Mouse (Mus musculus) embryonic facial prominence, embryonic 15.5 days (tissue): ENCODE measurements around the gene Gfpt2. TPM values are rescaled to one million over a fixed set of nuclear protein-coding genes. Genes with fewer than 3 reads are reported as not detected.
A peak's percentile ranks its signal among the peaks of the same experiment; 100 is the strongest.

Experiments
- ATAC-seq: fragments of 200-750 bp; cut with Nextera tagmentation; 2 replicates; pipeline ENCODE4 v1.8.0; 2017; ENCODE audit warnings: low read depth, moderate TSS enrichment; ENCODE audit not compliant: insufficient number of reproducible peaks, low FRiP score, low TSS enrichment
- H3K27ac ChIP-seq: fragments of 300-500 bp; sonication (generic); replicated peaks from 2 replicates; pipeline ENCODE4 v1.5.1; 2015; ENCODE audit warnings: mild to moderate bottlenecking, inconsistent platforms
- H3K27me3 ChIP-seq: fragments of 300-500 bp; sonication (generic); 2 replicates; pipeline ENCODE4 v1.6.1; 2015; ENCODE audit warnings: inconsistent platforms
- H3K36me3 ChIP-seq: fragments of 300-500 bp; sonication (generic); 2 replicates; pipeline ENCODE4 v1.6.1; 2015; ENCODE audit warnings: mild to moderate bottlenecking, inconsistent platforms
- H3K4me1 ChIP-seq: fragments of 300-500 bp; sonication (generic); 2 replicates; pipeline ENCODE4 v1.6.1; 2015; ENCODE audit warnings: inconsistent platforms
- H3K4me2 ChIP-seq: fragments of 300-500 bp; sonication (generic); replicated peaks from 2 replicates; pipeline ENCODE4 v1.6.1; 2015; ENCODE audit warnings: mild to moderate bottlenecking, inconsistent platforms
- H3K4me3 ChIP-seq: fragments of 300-500 bp; sonication (generic); replicated peaks from 2 replicates; pipeline ENCODE4 v1.5.1; 2015; ENCODE audit warnings: mild to moderate bottlenecking, inconsistent platforms
- H3K9ac ChIP-seq: fragments of 300-500 bp; sonication (generic); 2 replicates; pipeline ENCODE4 v1.6.1; 2015; ENCODE audit warnings: inconsistent platforms
- H3K9me3 ChIP-seq: fragments of 300-500 bp; sonication (generic); replicated peaks from 2 replicates; pipeline ENCODE4 v1.6.1; 2016; ENCODE audit warnings: inconsistent platforms
- WGBS: fragments of 180-500 bp; shearing (Covaris S2); methylation state at CpG from one replicate; pipeline ENCODE4 v1.1.7; 2015; 5-methylcytosine and 5-hydroxymethylcytosine counted together
- microRNA-seq: library from miRNA; unstranded; fragments of <30 nt; microRNA quantifications from one replicate; pipeline ENCODE4, GENCODE M21; 2016; ENCODE audit warnings: borderline number of aligned reads
- polyA plus RNA-seq: library from polyadenylated mRNA; unstranded; fragments of >200 nt; fragmentation: Nextera tagmentation; extraction: Ambion mirVana; gene quantifications from 2 replicates; pipeline ENCODE4 v1.2.1, GENCODE M21; 2015

The Gfpt2 gene
- polyA plus RNA-seq, 1 experiment from 2014 or later: 23.9 TPM

- peaks cover 16% of the 10 kb centered on the region for H3K36me3 ChIP-seq
- no peak overlapping the region for H3K9ac ChIP-seq
- H3K4me3 ChIP-seq: no peak overlapping the region
- no peaks in the 10 kb centered on the region for H3K9me3 ChIP-seq
- no peaks in the 10 kb centered on the region for H3K4me1 ChIP-seq
- H3K27ac ChIP-seq: no peak overlapping the region
- no peak overlapping the region for H3K4me2 ChIP-seq
- no peaks in the 10 kb centered on the region for H3K27me3 ChIP-seq
- ATAC-seq: no peak
Measured at GRCm38 (mm10) chr11:49863926-49864325, 69.9 kb downstream of the Gfpt2 start.

- H3K36me3 ChIP-seq: peaks cover 30% of the 10 kb centered on the region
- H3K9me3 ChIP-seq: no peaks in the 10 kb centered on the region
- WGBS: 86% methylated on average over 5 of the region's 5 CpGs
- no peaks in the 10 kb centered on the region for H3K27me3 ChIP-seq
- no peak overlapping the region for H3K4me3 ChIP-seq
- ATAC-seq: no peak
- no peak overlapping the region for H3K4me2 ChIP-seq
- H3K4me1 ChIP-seq: no peaks in the 10 kb centered on the region
- H3K9ac ChIP-seq: no peak overlapping the region
- no peak overlapping the region for H3K27ac ChIP-seq
Measured at GRCm38 (mm10) chr11:49867320-49867719, 73.3 kb downstream of the Gfpt2 start.

GRCm38 (mm10) chr11:49869762-49870161 is 75.8 kb downstream of the Gfpt2 start:
- no peak for ATAC-seq
- Histone ChIP-seq H3K4me1 (no peaks in the 10 kb centered on the region), H3K27ac (no peak overlapping the region), H3K27me3 (no peaks in the 10 kb centered on the region), H3K36me3 (peaks cover 39% of the 10 kb centered on the region), H3K9me3 (no peaks in the 10 kb centered on the region), H3K4me2 (no peak overlapping the region), H3K4me3 (no peak overlapping the region), H3K9ac (no peak overlapping the region)

GRCm38 (mm10) chr11:49871914-49872313 is 77.9 kb downstream of the Gfpt2 start:
- peaks cover 38% of the 10 kb centered on the region for H3K36me3 ChIP-seq
- 51% methylated on average over 6 of the region's 6 CpGs for WGBS
- no peaks in the 10 kb centered on the region for H3K27me3 ChIP-seq
- no peak overlapping the region for H3K27ac ChIP-seq
- ATAC-seq: no peak
- H3K9me3 ChIP-seq: no peaks in the 10 kb centered on the region
- H3K9ac ChIP-seq: no peak overlapping the region
- H3K4me3 ChIP-seq: no peak overlapping the region
- no peak overlapping the region for H3K4me2 ChIP-seq
- H3K4me1 ChIP-seq: no peaks in the 10 kb centered on the region

GRCm38 (mm10) chr11:49872779-49873178 is 78.8 kb downstream of the Gfpt2 start:
- no peak overlapping the region for H3K9ac ChIP-seq
- H3K27me3 ChIP-seq: no peaks in the 10 kb centered on the region
- H3K36me3 ChIP-seq: peaks cover 31% of the 10 kb centered on the region
- H3K27ac ChIP-seq: no peak overlapping the region
- H3K9me3 ChIP-seq: no peaks in the 10 kb centered on the region
- ATAC-seq: no peak
- H3K4me3 ChIP-seq: no peak overlapping the region
- H3K4me1 ChIP-seq: no peaks in the 10 kb centered on the region
- H3K4me2 ChIP-seq: no peak overlapping the region
- WGBS: 92% methylated on average over 6 of the region's 6 CpGs

- no peak overlapping the region for H3K27ac ChIP-seq
- H3K27me3 ChIP-seq: no peaks in the 10 kb centered on the region
- 90% methylated on average over 8 of the region's 8 CpGs for WGBS
- no peak overlapping the region for H3K4me2 ChIP-seq
- no peaks in the 10 kb centered on the region for H3K4me1 ChIP-seq
- H3K9me3 ChIP-seq: no peaks in the 10 kb centered on the region
- no peak overlapping the region for H3K4me3 ChIP-seq
- peak; percentile 51; the same call in 1 of the 2 replicates for ATAC-seq
- peaks cover 41% of the 10 kb centered on the region for H3K36me3 ChIP-seq
- no peak overlapping the region for H3K9ac ChIP-seq
Measured at GRCm38 (mm10) chr11:49876948-49877817, 83.2 kb downstream of the Gfpt2 start.

DNA sequence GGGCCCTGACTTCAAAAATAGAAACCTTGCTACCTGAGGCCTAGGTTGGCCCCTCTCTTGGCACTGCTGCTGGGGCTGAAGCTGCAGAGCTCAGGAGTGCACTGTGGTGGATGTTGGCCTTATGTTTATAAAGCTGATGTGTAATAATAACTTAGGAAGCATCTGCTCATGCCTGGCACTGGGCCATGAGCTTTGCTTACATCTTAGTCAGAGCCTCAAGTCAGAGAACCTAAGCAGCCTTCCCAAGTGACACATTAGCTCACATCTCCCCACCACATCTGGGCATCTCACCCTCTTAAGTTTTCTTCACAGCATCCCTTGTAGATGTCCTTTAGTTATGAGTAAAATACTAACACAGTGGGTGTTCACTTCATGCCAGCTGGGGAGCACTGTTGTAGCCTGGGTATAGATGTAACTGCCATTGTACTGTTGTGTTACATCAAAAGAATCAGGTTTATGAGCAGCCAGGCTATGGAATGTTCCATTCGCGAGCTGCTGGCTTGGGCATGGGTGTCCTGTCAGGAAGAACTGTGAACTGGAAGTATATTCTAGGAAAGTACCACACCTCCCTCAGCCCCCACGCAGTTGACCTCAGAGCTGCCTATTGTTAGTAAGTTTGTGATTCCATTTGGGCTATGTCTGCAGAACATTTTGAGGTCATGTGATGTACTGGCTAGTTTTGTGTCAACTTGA is 86.1 kb downstream of the Gfpt2 start:
- ATAC-seq: no peak
- no peak overlapping the region for H3K27ac ChIP-seq
- H3K9me3 ChIP-seq: no peaks in the 10 kb centered on the region
- H3K27me3 ChIP-seq: no peaks in the 10 kb centered on the region
- peaks cover 41% of the 10 kb centered on the region for H3K36me3 ChIP-seq
- H3K4me1 ChIP-seq: no peaks in the 10 kb centered on the region
- H3K4me2 ChIP-seq: no peak overlapping the region
- WGBS: 90% methylated on average over 3 of the region's 3 CpGs
- H3K4me3 ChIP-seq: no peak overlapping the region
- H3K9ac ChIP-seq: no peak overlapping the region

DNA sequence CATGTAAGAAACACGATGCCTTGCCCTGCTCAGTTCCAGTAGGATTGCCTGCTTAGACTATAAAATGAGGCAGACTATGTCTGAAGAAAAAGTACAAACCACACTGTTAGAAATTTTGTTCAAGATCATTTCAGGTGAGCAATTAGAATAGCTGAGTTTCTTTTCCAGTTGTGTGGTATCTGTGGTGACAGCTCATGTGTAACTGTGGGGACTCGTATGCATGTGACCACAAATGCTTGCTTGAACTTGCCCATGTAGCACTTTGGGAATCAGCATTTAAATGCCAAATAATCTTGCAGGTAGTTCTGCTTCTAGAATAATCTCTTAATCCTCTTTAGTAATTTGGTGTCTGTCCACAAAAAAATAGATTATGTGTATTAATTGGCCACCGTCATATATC is 89.4 kb downstream of the Gfpt2 start:
- ATAC-seq: no peak
- H3K4me3 ChIP-seq: no peak overlapping the region
- no peak overlapping the region for H3K4me2 ChIP-seq
- 79% methylated on average over 3 of the region's 3 CpGs for WGBS
- H3K27ac ChIP-seq: no peak overlapping the region
- H3K9me3 ChIP-seq: no peaks in the 10 kb centered on the region
- peaks cover 49% of the 10 kb centered on the region for H3K36me3 ChIP-seq
- no peaks in the 10 kb centered on the region for H3K27me3 ChIP-seq
- no peak overlapping the region for H3K9ac ChIP-seq
- no peaks in the 10 kb centered on the region for H3K4me1 ChIP-seq

Small RNA genes within 50 kb of the gene (microRNA-seq; reads per million reads assigned to microRNA genes)
- gene Gm23813: not detected

Other genes with a start within 250 kb of the Gfpt2 start
- gene Olfr1380, start 237.3 kb upstream of the Gfpt2 start, polyA plus RNA-seq: 0.11 TPM in 1 of 2 replicates, not detected in the other
- 5.5 and 5.9 TPM in 2 replicates for gene Flt4, start 184.9 kb upstream of the Gfpt2 start, polyA plus RNA-seq
- gene Scgb3a1, start 130.6 kb upstream of the Gfpt2 start, polyA plus RNA-seq: not detected in 2 replicates
- 54.8 TPM in 2 replicates for gene Cnot6, start 81.5 kb upstream of the Gfpt2 start, polyA plus RNA-seq
- gene Mapk9, start 52.6 kb downstream of the Gfpt2 start, polyA plus RNA-seq: 31.5 and 34.0 TPM in 2 replicates
- gene Rasgef1c, start 107.7 kb downstream of the Gfpt2 start, polyA plus RNA-seq: 0.99 and 1.2 TPM in 2 replicates
- gene Rnf130, start 231.2 kb downstream of the Gfpt2 start, polyA plus RNA-seq: 74.5 and 77.2 TPM in 2 replicates